ENCODE assay signal across 25 mouse cellular contexts in genomic region chr13:114297761-114298160, GRCm38 (mm10).
"Had no signal": no experiment of that assay in that cellular context is flagged by ENCODE, and none has a peak within 500 bp of the region (broad histone marks: within the 10 kb centered on the region; RNA-seq: fewer than 3 reads in every experiment).

No protein-coding gene starts in this region.

- H3K36me3 ChIP-seq: heart, embryonic 15.5 days; hindbrain, embryonic 15.5 days; kidney, embryonic 15.5 days; liver, embryonic 15.5 days had no signal

- H3K4me3 ChIP-seq: heart, adult 2 months; heart, embryonic 13.5 days; heart, embryonic 15.5 days; hindbrain, embryonic 13.5 days; hindbrain, embryonic 15.5 days; kidney, embryonic 15.5 days; left cerebral cortex, adult 2 months; limb, embryonic 10.5 days; limb, embryonic 12.5 days; liver, embryonic 13.5 days; liver, embryonic 15.5 days had no signal

- DNase-seq: gastrocnemius, postnatal 14 days; gastrocnemius, postnatal 36 days; heart, adult 11 months; heart, adult 2 months; heart, postnatal 14 days; heart, postnatal 36 days; kidney, adult 11 months; kidney, adult 2 months; kidney, adult 9 months; kidney, postnatal 14 days; kidney, postnatal 36 days; layer of hippocampus, adult 9-11 months; liver; liver, embryonic 13.5 days had no signal

- H3K27me3 ChIP-seq: heart, embryonic 13.5 days; heart, embryonic 15.5 days; hindbrain, embryonic 13.5 days; hindbrain, embryonic 15.5 days; kidney, embryonic 15.5 days; limb, embryonic 12.5 days; liver, embryonic 13.5 days; liver, embryonic 15.5 days had no signal

- H3K9me3 ChIP-seq: heart, embryonic 13.5 days; heart, embryonic 15.5 days; hindbrain, embryonic 13.5 days; hindbrain, embryonic 15.5 days; kidney, embryonic 15.5 days; limb, embryonic 10.5 days; limb, embryonic 12.5 days; liver, embryonic 13.5 days; liver, embryonic 15.5 days had no signal

- H3K9ac ChIP-seq: heart, embryonic 13.5 days; heart, embryonic 15.5 days; hindbrain, embryonic 13.5 days; hindbrain, embryonic 15.5 days; kidney, embryonic 15.5 days; limb, embryonic 12.5 days; liver, embryonic 13.5 days; liver, embryonic 15.5 days had no signal

- H3K4me1 ChIP-seq: heart, embryonic 15.5 days; hindbrain, embryonic 13.5 days; hindbrain, embryonic 15.5 days; kidney, embryonic 15.5 days; limb, embryonic 10.5 days; limb, embryonic 12.5 days; liver, embryonic 13.5 days; liver, embryonic 15.5 days had no signal

- H3K27ac ChIP-seq: heart, adult 2 months; heart, embryonic 13.5 days; heart, embryonic 15.5 days; hindbrain, embryonic 13.5 days; hindbrain, embryonic 15.5 days; hindbrain, postnatal 0 days; kidney, embryonic 15.5 days; kidney, postnatal 0 days; left cerebral cortex, adult 2 months; limb, embryonic 10.5 days; limb, embryonic 12.5 days; liver, embryonic 13.5 days; liver, embryonic 15.5 days had no signal
